Mouse (Mus musculus) limb, embryonic 14.5 days (tissue): ENCODE data around the gene Zfp61. TPM values are rescaled to one million over a fixed set of nuclear protein-coding genes. Genes with fewer than 3 reads are reported as not detected.

Source experiments
- ATAC-seq: fragments of 200-750 bp; cut with Nextera tagmentation; 2 replicates; pipeline ENCODE4 v1.8.0; 2017; ENCODE audit warnings: low read depth, moderate number of reproducible peaks, moderate TSS enrichment; ENCODE audit not compliant: low FRiP score
- DNase-seq: peaks from one replicate; pipeline ENCODE4 v3.0.0-alpha.2; 2015; ENCODE audit warnings: low spot score
- H3K27ac ChIP-seq: fragments of 300-500 bp; sonication (generic); replicated peaks from 2 replicates; pipeline ENCODE4 v1.5.1; 2014; ENCODE audit warnings: low read depth, mild to moderate bottlenecking, low read length, moderate library complexity, mixed read lengths
- H3K27me3 ChIP-seq: fragments of 300-500 bp; sonication (generic); 2 replicates; pipeline ENCODE4 v1.6.1; 2014; ENCODE audit warnings: low read length, mixed read lengths; ENCODE audit not compliant: control insufficient read depth, insufficient read depth
- H3K36me3 ChIP-seq: fragments of 300-500 bp; sonication (generic); 2 replicates; pipeline ENCODE4 v1.6.1; 2014; ENCODE audit warnings: mild to moderate bottlenecking, low read length, moderate library complexity, mixed read lengths; ENCODE audit not compliant: control insufficient read depth, insufficient read depth
- H3K4me1 ChIP-seq: fragments of 300-500 bp; sonication (generic); 2 replicates; pipeline ENCODE4 v1.6.1; 2014; ENCODE audit warnings: antibody characterized with exemption, low read length, mixed read lengths; ENCODE audit not compliant: control insufficient read depth, insufficient read depth
- H3K4me2 ChIP-seq: fragments of 300-500 bp; sonication (generic); replicated peaks from 2 replicates; pipeline ENCODE4 v1.6.1; 2014; ENCODE audit warnings: low read depth, mild to moderate bottlenecking, low read length, moderate library complexity; ENCODE audit not compliant: severe bottlenecking
- H3K4me3 ChIP-seq: fragments of 300-500 bp; sonication (generic); replicated peaks from 2 replicates; pipeline ENCODE4 v1.5.1; 2014; ENCODE audit warnings: low read length
- H3K9ac ChIP-seq: fragments of 300-500 bp; sonication (generic); 2 replicates; pipeline ENCODE4 v1.6.1; 2014; ENCODE audit warnings: mild to moderate bottlenecking, low read depth, low read length, moderate library complexity; ENCODE audit not compliant: severe bottlenecking
- H3K9me3 ChIP-seq: fragments of 300-500 bp; sonication (generic); 2 replicates; pipeline ENCODE4 v1.6.1; 2016; ENCODE audit warnings: low read length; ENCODE audit not compliant: control insufficient read depth
- POLR2A ChIP-seq: fragments of 200-500 bp; IDR thresholded peaks from 2 replicates; pipeline ENCODE4 v1.8.0; 2012; ENCODE audit warnings: inconsistent platforms, mild to moderate bottlenecking, moderate library complexity, borderline replicate concordance; ENCODE audit not compliant: insufficient read depth, insufficient read length; ENCODE audit errors: extremely low read depth
- WGBS: fragments of 180-500 bp; shearing (Covaris S2); extraction: QIAGEN DNeasy Blood & Tissue Kit; methylation state at CpG from one replicate; pipeline ENCODE4 v1.1.7; 2014; 5-methylcytosine and 5-hydroxymethylcytosine counted together
- polyA plus RNA-seq, 2 experiments: library from polyadenylated mRNA; depleted of rRNA in 1 of 2; stranded (reverse) in 1 of 2; unstranded in 1 of 2; fragments of >200 nt; fragmentation: Nextera tagmentation in 1 of 2; extraction: Ambion mirVana in 1 of 2; gene quantifications; 2 replicates each; pipeline versions ENCODE4 v1.2.1 to v1.2.3; 2012 to 2014

Zfp61 gene
- polyA plus RNA-seq, 2 experiments = 38.7 to 45.0 TPM

GRCm38 (mm10) chr7:24335699-24336309, 34.8 kb upstream of the Zfp61 start:
- no peak for TF ChIP-seq POLR2A
- H3K27me3 ChIP-seq = no peaks in the 10 kb centered on the region; the same call in 1 of the 2 replicates
- no peaks in the 10 kb centered on the region for H3K36me3 ChIP-seq
- ATAC-seq (no peak), DNase-seq (peak; percentile 82)
- WGBS = 14% methylated on average over 5 of the region's 5 CpGs
- H3K9ac ChIP-seq = no peak overlapping the region
- H3K27ac ChIP-seq = no peak overlapping the region
- H3K4me2 ChIP-seq = no peak overlapping the region
- H3K4me3 ChIP-seq = no peak overlapping the region
- H3K4me1 ChIP-seq = no peaks in the 10 kb centered on the region
- H3K9me3 ChIP-seq = no peaks in the 10 kb centered on the region

- TF ChIP-seq POLR2A = no peak
- no peak within 1 kb of the TSS for H3K27ac ChIP-seq
- H3K4me1 ChIP-seq = no peaks in the 10 kb centered on the region
- H3K9me3 ChIP-seq = no peaks in the 10 kb centered on the region
- no peak within 1 kb of the TSS for H3K9ac ChIP-seq
- peak within 1 kb of the TSS; percentile 20 for H3K4me3 ChIP-seq
- H3K4me2 ChIP-seq = peak within 1 kb of the TSS; percentile 23; the same call in 1 of the 2 replicates
- H3K36me3 ChIP-seq = no peaks in the 10 kb centered on the region
- 38% methylated on average over 48 of the region's 49 CpGs for WGBS
- no peak for DNase-seq
- no peaks in the 10 kb centered on the region; the same call in 1 of the 2 replicates for H3K27me3 ChIP-seq
- no peak for ATAC-seq
These were observed 32.4 kb upstream of the Zfp61 start, which contains the start of gene Tescl for GRCm38 (mm10) chr7:24333304-24333986. Gene Tescl (minus strand): TSS chr7:24333936.

GRCm38 (mm10) chr7:24327281-24327975, 26.4 kb upstream of the Zfp61 start:
- H3K9ac ChIP-seq = no peak overlapping the region
- 83% methylated on average over 14 of the region's 14 CpGs for WGBS

GRCm38 (mm10) chr7:24326273-24327135, 25.5 kb upstream of the Zfp61 start:
- WGBS = 41% methylated on average over 20 of the region's 20 CpGs
- ATAC-seq (no peak), DNase-seq (no peak)
- Histone ChIP-seq H3K27me3 (no peaks in the 10 kb centered on the region), H3K9ac (peak overlapping the region; percentile 55), H3K36me3 (no peaks in the 10 kb centered on the region), H3K4me3 (peak overlapping the region; percentile 31), H3K9me3 (peaks cover 10% of the 10 kb centered on the region), H3K4me2 (peak overlapping the region; percentile 59), H3K4me1 (0 out of 2 replicates have a peak, but pooled peaks cover 6% of the 10 kb centered on the region), H3K27ac (peak overlapping the region; percentile 74)
- TF ChIP-seq POLR2A = no peak

More at GRCm38 (mm10) chr7:24327281-24327975, 26.4 kb upstream of the Zfp61 start:
- H3K9me3 ChIP-seq = peaks cover 10% of the 10 kb centered on the region
- no peaks in the 10 kb centered on the region for H3K36me3 ChIP-seq
- H3K4me3 ChIP-seq = no peak overlapping the region
- no peak for ATAC-seq
- no peak overlapping the region for H3K4me2 ChIP-seq
- H3K27me3 ChIP-seq = no peaks in the 10 kb centered on the region
- no peak for TF ChIP-seq POLR2A
- 0 out of 2 replicates have a peak, but pooled peaks cover 6% of the 10 kb centered on the region for H3K4me1 ChIP-seq
- no peak for DNase-seq
- H3K27ac ChIP-seq = no peak overlapping the region

- DNase-seq (peak; percentile 37), ATAC-seq (peak; percentile 73)
- Histone ChIP-seq H3K4me1 (0 out of 2 replicates have a peak, but pooled peaks cover 6% of the 10 kb centered on the region), H3K9me3 (peaks cover 10% of the 10 kb centered on the region), H3K36me3 (no peaks in the 10 kb centered on the region), H3K27ac (peak overlapping the region; percentile 74), H3K4me2 (peak overlapping the region; percentile 59), H3K27me3 (no peaks in the 10 kb centered on the region), H3K9ac (peak overlapping the region; percentile 55), H3K4me3 (peak overlapping the region; percentile 31)
- TF ChIP-seq POLR2A = peak; percentile 41; the same call in 1 of the 2 replicates
- WGBS = 6% methylated on average over 13 of the region's 13 CpGs
These were observed 24.7 kb upstream of the Zfp61 start for GRCm38 (mm10) chr7:24325675-24326128.
